Mouse (Mus musculus): ENCODE results near the gene Uimc1. TPM values are rescaled to one million over a fixed set of nuclear protein-coding genes. Genes with fewer than 3 reads are reported as not detected.

The Uimc1 gene
- polyA plus RNA-seq (2015; fragmentation: Nextera tagmentation; extraction: Ambion mirVana), result 30.9 and 34.7 TPM in 2 replicates

- WGBS, result under 1% methylated on average over 66 of the region's 81 CpGs
- Histone ChIP-seq H3K27me3 (ENCODE audit: control insufficient read depth, insufficient read depth, low read depth, low read length) (no peaks in the 10 kb centered on the region), H3K4me1 (replicated peaks; ENCODE audit: control insufficient read depth, insufficient read depth, low read length) (peaks cover 9% of the 10 kb centered on the region), H3K9me3 (ENCODE audit: control insufficient read depth, low read length) (no peaks in the 10 kb centered on the region), H3K4me2 (ENCODE audit: low read depth, low read length) (peak within 1 kb of the TSS; percentile 66), H3K36me3 (ENCODE audit: control insufficient read depth, insufficient read depth, low read length) (no peaks in the 10 kb centered on the region), H3K27ac (ENCODE audit: low read length) (peak within 1 kb of the TSS; percentile 94), H3K4me3 (ENCODE audit: low read length) (peak within 1 kb of the TSS; percentile 90), H3K9ac (ENCODE audit: low read length) (peak within 1 kb of the TSS; percentile 97)
- ATAC-seq (ENCODE audit: low read depth), result peak; percentile 95
Observed at GRCm38 (mm10) chr13:55099726-55100478, at the start of gene Uimc1. Uimc1 (minus strand) TSS chr13:55100300.

DNA sequence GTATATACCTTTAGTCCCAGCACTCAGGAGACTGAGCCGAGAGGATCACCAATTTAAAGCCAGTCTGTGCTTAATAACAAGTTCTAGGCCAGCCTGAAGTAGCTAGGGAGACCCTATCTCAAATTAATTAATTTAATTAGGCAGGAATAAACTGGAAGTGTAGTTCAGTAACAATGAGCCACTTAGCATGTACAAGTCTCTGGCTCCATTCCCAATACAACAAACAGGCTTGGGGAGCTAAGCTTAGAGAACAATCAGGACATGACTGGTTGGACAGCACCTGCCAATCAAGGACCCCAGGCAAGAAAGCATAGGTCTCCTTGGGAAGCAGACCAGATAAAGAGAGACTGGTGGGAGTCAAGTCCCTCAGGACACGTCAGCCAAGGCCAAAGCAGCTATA lies 40.2 kb upstream of the Uimc1 start:
- no peak overlapping the region for H3K9ac ChIP-seq (ENCODE audit: low read length)
- H3K4me2 ChIP-seq (ENCODE audit: low read depth, low read length), result no peak overlapping the region
- H3K4me3 ChIP-seq (ENCODE audit: low read length), result no peak overlapping the region
- no peak for ATAC-seq (ENCODE audit: low read depth)
- H3K36me3 ChIP-seq (ENCODE audit: control insufficient read depth, insufficient read depth, low read length), result no peaks in the 10 kb centered on the region
- H3K9me3 ChIP-seq (ENCODE audit: control insufficient read depth, low read length), result no peaks in the 10 kb centered on the region
- H3K27me3 ChIP-seq (ENCODE audit: control insufficient read depth, insufficient read depth, low read depth, low read length), result no peaks in the 10 kb centered on the region
- H3K4me1 ChIP-seq (replicated peaks; ENCODE audit: control insufficient read depth, insufficient read depth, low read length), result peaks cover under 1% of the 10 kb centered on the region
- no peak overlapping the region for H3K27ac ChIP-seq (ENCODE audit: low read length)
- WGBS, result 69% methylated on average over 2 of the region's 2 CpGs

DNA sequence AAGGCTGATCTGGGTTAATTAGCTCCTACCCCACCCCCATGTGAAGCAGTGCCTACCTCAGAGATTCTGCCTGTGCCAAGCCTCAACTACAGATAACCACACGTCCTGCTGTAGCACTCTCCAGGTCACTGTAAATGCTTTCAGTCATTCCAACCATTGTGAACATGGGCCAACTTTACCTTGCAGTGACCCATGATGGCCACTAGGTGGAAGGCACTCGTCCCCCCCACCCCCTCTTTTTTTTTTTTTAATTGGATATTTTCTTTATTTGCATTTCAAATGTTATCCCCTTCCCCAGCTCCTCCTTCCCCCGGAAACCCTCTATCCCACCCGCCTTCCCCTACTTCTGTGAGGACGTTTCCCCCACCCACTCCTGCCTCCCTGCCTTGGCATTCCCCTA lies 35.3 kb upstream of the Uimc1 start:
- no peak overlapping the region for H3K4me2 ChIP-seq (ENCODE audit: low read depth, low read length)
- 4% methylated on average over 5 of the region's 5 CpGs for WGBS
- H3K9me3 ChIP-seq (ENCODE audit: control insufficient read depth, low read length), result no peaks in the 10 kb centered on the region
- H3K27me3 ChIP-seq (ENCODE audit: control insufficient read depth, insufficient read depth, low read depth, low read length), result no peaks in the 10 kb centered on the region
- peaks cover 4% of the 10 kb centered on the region for H3K4me1 ChIP-seq (replicated peaks; ENCODE audit: control insufficient read depth, insufficient read depth, low read length)
- peaks cover 13% of the 10 kb centered on the region for H3K36me3 ChIP-seq (ENCODE audit: control insufficient read depth, insufficient read depth, low read length)
- no peak overlapping the region for H3K9ac ChIP-seq (ENCODE audit: low read length)
- no peak overlapping the region for H3K27ac ChIP-seq (ENCODE audit: low read length)
- no peak overlapping the region for H3K4me3 ChIP-seq (ENCODE audit: low read length)
- ATAC-seq (ENCODE audit: low read depth), result peak; percentile 52; the same call in 1 of the 2 replicates

DNA sequence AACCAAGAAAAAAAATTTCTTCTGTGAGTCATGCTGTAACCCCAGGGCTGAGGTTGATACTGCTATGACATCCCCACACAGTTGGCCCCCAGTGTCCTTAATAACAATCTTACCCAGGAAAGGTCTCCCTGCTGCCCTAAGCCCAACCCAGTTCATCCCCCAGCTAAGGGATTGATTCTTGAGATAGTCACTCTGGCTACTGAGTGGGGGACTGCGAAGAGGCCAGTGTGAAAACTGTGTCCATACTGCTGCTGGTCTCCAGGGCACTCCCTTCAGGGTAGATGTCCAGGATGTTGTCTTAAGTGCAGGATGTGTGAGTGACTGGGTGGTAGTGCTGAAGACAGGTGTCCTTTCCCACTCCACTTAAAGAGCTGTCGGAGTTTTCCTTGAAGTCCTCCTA lies 33.3 kb upstream of the Uimc1 start, which contains the start of gene Gm17617:
Gm17617 (minus strand) TSS at position 101 of the 400 bp plus-strand sequence.
- H3K9me3 ChIP-seq (ENCODE audit: control insufficient read depth, low read length), result no peaks in the 10 kb centered on the region
- ATAC-seq (ENCODE audit: low read depth), result no peak
- WGBS, result 95% methylated on average over 2 of the region's 2 CpGs
- H3K27me3 ChIP-seq (ENCODE audit: control insufficient read depth, insufficient read depth, low read depth, low read length), result no peaks in the 10 kb centered on the region
- peaks cover 21% of the 10 kb centered on the region for H3K36me3 ChIP-seq (ENCODE audit: control insufficient read depth, insufficient read depth, low read length)
- no peak within 1 kb of the TSS for H3K9ac ChIP-seq (ENCODE audit: low read length)
- no peak within 1 kb of the TSS for H3K4me2 ChIP-seq (ENCODE audit: low read depth, low read length)
- H3K27ac ChIP-seq (ENCODE audit: low read length), result no peak within 1 kb of the TSS
- H3K4me1 ChIP-seq (replicated peaks; ENCODE audit: control insufficient read depth, insufficient read depth, low read length), result peaks cover 4% of the 10 kb centered on the region
- no peak within 1 kb of the TSS for H3K4me3 ChIP-seq (ENCODE audit: low read length)

DNA sequence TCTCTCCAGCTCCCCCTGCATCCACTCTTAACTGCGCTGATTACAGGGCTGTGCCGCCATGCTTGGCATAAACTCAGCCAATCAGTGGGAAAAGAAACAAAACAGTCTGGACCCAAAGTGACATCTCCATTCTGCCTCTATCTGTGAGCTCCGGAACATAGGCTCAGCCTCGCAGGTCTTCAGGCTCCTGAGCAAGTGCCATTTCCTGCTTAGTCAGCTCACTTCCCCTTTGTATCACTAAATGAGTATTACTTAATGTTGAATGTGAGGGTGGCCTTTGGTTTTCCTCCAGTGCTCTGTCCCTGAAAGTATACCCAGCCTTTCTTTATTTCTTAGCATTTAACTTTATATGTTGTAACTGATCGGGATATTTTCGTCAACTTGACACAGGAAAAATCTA lies 24.8 kb upstream of the Uimc1 start:
- ATAC-seq (ENCODE audit: low read depth), result no peak

DNA sequence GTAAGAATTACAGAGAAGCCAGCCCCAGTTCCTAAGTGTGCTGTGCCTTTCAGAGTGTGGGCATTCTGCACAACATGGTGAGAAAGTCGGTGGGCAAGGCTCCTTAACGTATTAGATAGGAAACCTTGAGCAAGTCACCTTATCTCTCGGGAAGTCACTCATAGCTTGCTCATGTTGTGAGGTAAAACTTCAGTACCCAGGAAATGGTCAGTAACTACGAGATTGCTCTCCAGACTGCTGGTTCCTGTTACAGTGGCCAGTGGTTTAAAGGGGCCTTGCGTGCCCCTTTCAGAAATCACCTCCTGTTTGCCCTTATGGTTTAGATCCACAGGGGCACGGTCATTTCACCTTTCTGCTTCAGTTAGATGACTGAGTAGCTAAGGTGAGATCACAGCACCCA lies 14.3 kb upstream of the Uimc1 start:
- 79% methylated on average over 6 of the region's 6 CpGs for WGBS
- Histone ChIP-seq H3K36me3 (ENCODE audit: control insufficient read depth, insufficient read depth, low read length) (peaks cover 14% of the 10 kb centered on the region), H3K27ac (ENCODE audit: low read length) (no peak overlapping the region)

More for the DNA sequence above, 24.8 kb upstream of the Uimc1 start:
- H3K9me3 ChIP-seq (ENCODE audit: control insufficient read depth, low read length), result no peaks in the 10 kb centered on the region
- H3K4me2 ChIP-seq (ENCODE audit: low read depth, low read length), result no peak overlapping the region
- no peak overlapping the region for H3K4me3 ChIP-seq (ENCODE audit: low read length)
- no peaks in the 10 kb centered on the region for H3K27me3 ChIP-seq (ENCODE audit: control insufficient read depth, insufficient read depth, low read depth, low read length)
- 88% methylated on average over 6 of the region's 6 CpGs for WGBS
- peaks cover 19% of the 10 kb centered on the region for H3K36me3 ChIP-seq (ENCODE audit: control insufficient read depth, insufficient read depth, low read length)
- no peaks in the 10 kb centered on the region for H3K4me1 ChIP-seq (replicated peaks; ENCODE audit: control insufficient read depth, insufficient read depth, low read length)
- no peak overlapping the region for H3K27ac ChIP-seq (ENCODE audit: low read length)
- no peak overlapping the region for H3K9ac ChIP-seq (ENCODE audit: low read length)

DNA sequence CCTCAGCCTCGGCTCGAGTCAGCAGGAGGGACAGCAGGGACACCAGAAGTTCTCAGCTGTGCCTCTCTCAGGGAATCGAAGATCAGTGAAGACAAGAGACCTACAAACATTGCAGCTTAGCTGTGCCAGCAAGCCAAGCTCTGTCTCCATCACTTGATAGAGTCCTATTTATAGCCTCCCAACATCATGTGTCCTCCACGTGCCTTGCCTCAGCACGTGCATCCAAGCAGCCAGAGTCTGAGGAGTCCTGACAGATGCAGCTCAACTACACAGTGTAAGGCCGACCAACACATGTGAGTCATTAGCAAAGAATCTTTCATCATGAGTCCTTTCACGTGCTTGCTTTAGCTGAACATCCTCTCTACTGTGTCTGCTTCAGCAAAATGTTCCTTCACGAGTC lies 7.6 kb upstream of the Uimc1 start:
- Histone ChIP-seq H3K9me3 (ENCODE audit: control insufficient read depth, low read length) (no peaks in the 10 kb centered on the region), H3K27ac (ENCODE audit: low read length) (no peak overlapping the region), H3K9ac (ENCODE audit: low read length) (no peak overlapping the region), H3K27me3 (ENCODE audit: control insufficient read depth, insufficient read depth, low read depth, low read length) (no peaks in the 10 kb centered on the region), H3K4me1 (replicated peaks; ENCODE audit: control insufficient read depth, insufficient read depth, low read length) (peaks cover 11% of the 10 kb centered on the region), H3K36me3 (ENCODE audit: control insufficient read depth, insufficient read depth, low read length) (no peaks in the 10 kb centered on the region), H3K4me2 (ENCODE audit: low read depth, low read length) (no peak overlapping the region), H3K4me3 (ENCODE audit: low read length) (no peak overlapping the region)
- WGBS, result 79% methylated on average over 8 of the region's 8 CpGs
- ATAC-seq (ENCODE audit: low read depth), result no peak

More for the DNA sequence above, 14.3 kb upstream of the Uimc1 start:
- no peak overlapping the region for H3K9ac ChIP-seq (ENCODE audit: low read length)
- H3K27me3 ChIP-seq (ENCODE audit: control insufficient read depth, insufficient read depth, low read depth, low read length), result no peaks in the 10 kb centered on the region
- ATAC-seq (ENCODE audit: low read depth), result no peak
- H3K9me3 ChIP-seq (ENCODE audit: control insufficient read depth, low read length), result no peaks in the 10 kb centered on the region
- H3K4me3 ChIP-seq (ENCODE audit: low read length), result no peak overlapping the region
- H3K4me2 ChIP-seq (ENCODE audit: low read depth, low read length), result no peak overlapping the region
- no peaks in the 10 kb centered on the region for H3K4me1 ChIP-seq (replicated peaks; ENCODE audit: control insufficient read depth, insufficient read depth, low read length)

DNA sequence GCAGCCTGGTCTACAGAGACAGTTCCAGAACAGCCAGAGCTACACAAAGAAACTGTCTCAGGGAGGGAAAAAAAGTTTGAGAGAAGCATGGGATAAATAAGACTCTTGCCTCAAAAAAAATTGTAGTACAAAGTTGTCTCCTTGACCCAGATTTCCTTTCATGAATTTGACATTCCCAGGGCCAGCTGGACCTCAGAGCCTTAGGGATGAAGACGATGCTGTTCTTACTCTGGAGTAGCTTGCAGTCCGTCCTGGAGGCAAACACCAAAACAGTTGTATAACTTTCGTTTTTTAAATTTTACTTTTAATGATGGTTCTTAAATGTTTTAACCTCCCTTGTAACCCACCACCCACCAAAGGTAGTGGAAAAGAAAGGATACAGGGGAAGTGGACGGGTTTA lies 7.0 kb upstream of the Uimc1 start:
- no peak overlapping the region for H3K9ac ChIP-seq (ENCODE audit: low read length)
- no peak overlapping the region for H3K27ac ChIP-seq (ENCODE audit: low read length)
- H3K4me1 ChIP-seq (replicated peaks; ENCODE audit: control insufficient read depth, insufficient read depth, low read length), result peaks cover 11% of the 10 kb centered on the region
- no peak overlapping the region for H3K4me2 ChIP-seq (ENCODE audit: low read depth, low read length)
- no peaks in the 10 kb centered on the region for H3K9me3 ChIP-seq (ENCODE audit: control insufficient read depth, low read length)
- no peak overlapping the region for H3K4me3 ChIP-seq (ENCODE audit: low read length)
- no peak for ATAC-seq (ENCODE audit: low read depth)
- no peaks in the 10 kb centered on the region for H3K36me3 ChIP-seq (ENCODE audit: control insufficient read depth, insufficient read depth, low read length)
- WGBS, result 83% methylated on average over 4 of the region's 4 CpGs
- H3K27me3 ChIP-seq (ENCODE audit: control insufficient read depth, insufficient read depth, low read depth, low read length), result no peaks in the 10 kb centered on the region

DNA sequence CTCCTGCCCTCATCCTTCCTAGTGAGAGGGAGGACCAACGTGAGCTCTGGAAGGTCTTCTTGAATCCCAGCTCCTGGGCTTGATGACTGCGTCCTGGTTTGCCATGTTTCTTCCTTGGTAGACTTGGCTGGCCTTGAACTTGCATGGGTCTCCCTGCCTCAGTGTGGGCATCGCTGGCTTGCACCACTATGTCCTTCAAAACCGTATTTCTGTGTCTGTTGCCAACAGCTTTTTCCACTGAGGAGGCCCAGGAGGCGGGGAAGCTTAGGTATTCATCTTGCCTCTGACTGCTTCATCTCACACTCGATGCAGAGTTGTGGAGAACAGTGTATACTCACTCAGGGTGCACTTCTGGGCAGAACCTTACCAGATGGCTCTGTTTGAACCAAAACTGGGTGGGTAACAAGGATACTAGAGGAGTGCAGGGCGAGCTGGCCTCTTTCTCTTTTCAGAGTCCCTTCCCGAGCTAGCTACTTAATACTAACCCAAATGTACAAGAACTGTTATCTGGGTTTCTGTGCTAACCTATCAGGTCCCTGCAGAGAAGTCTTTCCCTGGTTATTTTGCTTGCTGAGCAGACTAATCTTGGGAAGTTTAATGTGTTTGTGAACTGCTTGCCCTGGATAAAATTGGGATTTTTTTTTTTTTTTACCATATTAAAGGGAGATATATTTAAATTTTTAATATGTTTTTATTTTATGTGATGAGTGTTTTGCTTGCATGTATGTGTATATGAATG lies 6.0 kb upstream of the Uimc1 start:
- peak overlapping the region; percentile 88 for H3K4me2 ChIP-seq (ENCODE audit: low read depth, low read length)
- no peaks in the 10 kb centered on the region for H3K36me3 ChIP-seq (ENCODE audit: control insufficient read depth, insufficient read depth, low read length)
- H3K27me3 ChIP-seq (ENCODE audit: control insufficient read depth, insufficient read depth, low read depth, low read length), result no peaks in the 10 kb centered on the region
- WGBS, result 16% methylated on average over 8 of the region's 8 CpGs
- peak overlapping the region; percentile 70 for H3K4me3 ChIP-seq (ENCODE audit: low read length)
- peak overlapping the region; percentile 84 for H3K9ac ChIP-seq (ENCODE audit: low read length)
- peaks cover 11% of the 10 kb centered on the region for H3K4me1 ChIP-seq (replicated peaks; ENCODE audit: control insufficient read depth, insufficient read depth, low read length)
- H3K27ac ChIP-seq (ENCODE audit: low read length), result no peak overlapping the region; the same call in 1 of the 2 replicates
- H3K9me3 ChIP-seq (ENCODE audit: control insufficient read depth, low read length), result no peaks in the 10 kb centered on the region
- no peak for ATAC-seq (ENCODE audit: low read depth)
